Mouse (Mus musculus): Measurements from ENCODE around the gene Chd9.
A peak's percentile ranks its signal among the peaks of the same experiment; 100 is the strongest.
"Not testable (repeated sequence)": the region's sequence is repeated elsewhere in the genome, so short reads cannot be mapped to it uniquely, and the experiment has no call there.

Gene Chd9

DNA sequence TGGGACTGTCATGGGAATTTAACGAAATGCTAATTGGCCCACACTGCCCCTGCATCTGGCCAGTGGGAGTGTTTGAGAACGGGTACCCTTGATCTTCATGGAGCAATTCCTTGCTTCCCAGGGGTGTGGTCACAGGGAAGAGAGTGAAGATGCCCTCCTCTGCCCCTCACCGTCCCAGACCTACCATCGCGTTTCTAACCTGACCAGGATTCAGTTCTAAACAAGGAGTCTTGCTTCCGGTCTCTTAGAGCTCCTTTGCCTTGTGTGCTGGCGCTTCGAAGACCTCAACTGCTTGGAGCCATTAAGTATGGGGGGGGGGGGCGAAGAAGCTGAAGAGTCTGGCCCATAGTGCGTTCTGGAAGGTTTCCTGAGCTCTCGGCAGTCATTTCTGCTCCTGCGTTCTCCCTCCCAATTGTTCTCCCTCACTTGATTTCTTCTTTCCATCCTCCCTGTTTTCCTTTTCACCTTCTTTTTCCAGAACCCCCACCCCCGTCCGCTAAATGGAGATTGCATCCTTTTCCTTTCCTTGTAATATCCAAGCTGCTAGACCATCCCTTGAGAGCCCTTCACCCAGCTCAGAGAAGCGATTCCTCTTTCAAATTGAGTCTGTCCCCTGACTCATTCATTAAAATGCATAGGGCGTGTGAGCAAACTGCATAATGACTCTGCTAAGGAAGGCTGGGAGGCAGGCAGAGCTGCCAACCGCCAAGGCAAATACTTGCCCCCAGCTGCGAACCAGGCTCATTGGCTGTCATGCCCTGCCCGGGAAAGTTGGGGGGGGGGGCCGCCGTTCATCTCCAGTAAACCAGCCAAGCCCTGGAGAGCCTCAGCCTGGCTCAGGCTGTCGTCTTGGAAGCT lies 42.0 kb downstream of the Chd9 start:
- DNase-seq (ENCODE audit: extremely low read depth, low read depth) = no peak

DNA sequence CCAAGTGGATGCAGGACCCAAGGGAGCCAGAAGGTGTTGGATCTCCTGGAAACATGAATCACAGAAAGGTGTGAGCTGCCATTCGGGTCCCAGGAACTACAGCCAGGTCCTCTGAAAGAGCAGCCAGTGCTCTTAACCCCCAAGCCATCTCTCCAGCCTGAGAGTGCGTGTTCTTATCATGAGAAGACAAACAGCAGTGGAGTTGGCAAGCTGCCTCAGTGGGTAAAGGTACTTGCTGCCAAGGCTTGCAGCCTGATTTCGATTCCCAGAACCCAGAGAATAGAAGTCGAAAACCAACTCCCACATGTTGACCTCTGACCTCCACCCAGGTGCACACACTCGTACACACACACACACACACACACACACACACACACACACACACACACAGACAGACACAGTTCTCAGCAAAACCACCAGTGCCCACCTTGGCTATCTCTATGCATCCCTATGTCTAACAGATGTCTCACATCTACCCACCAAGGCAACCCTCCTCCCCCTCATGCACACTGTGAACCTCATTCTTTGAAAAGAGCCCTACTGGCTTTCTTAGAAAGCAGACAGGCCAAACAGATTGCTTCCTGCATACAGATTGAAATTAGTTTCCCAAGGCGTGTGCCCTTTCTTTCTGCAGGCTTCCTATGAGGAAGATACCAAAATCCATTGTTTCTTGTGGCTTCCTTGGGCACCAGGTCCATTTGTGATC lies 43.4 kb downstream of the Chd9 start:
- peak; percentile 24 for DNase-seq (ENCODE audit: extremely low read depth, low read depth)

DNA sequence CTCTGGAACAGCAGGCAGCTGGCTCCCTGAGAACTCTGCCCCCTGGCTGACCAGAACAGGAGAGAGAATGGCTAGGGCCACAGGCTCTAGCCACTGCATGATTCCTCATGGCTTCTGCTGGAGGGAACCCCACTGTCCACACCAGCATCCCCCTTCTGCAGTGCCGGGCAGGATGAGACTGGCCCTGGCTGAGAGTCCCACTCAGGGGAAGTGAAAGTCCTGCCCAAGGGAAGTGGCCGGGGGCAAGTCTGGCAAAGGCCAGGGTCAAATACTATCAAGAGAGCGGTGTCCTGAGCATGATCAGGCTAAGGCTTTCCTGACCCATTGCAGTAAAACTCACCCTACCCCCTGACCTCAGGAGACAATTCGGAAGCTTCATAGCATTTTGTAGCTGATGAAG lies 44.9 kb downstream of the Chd9 start:
- DNase-seq (ENCODE audit: extremely low read depth, low read depth) = no peak

DNA sequence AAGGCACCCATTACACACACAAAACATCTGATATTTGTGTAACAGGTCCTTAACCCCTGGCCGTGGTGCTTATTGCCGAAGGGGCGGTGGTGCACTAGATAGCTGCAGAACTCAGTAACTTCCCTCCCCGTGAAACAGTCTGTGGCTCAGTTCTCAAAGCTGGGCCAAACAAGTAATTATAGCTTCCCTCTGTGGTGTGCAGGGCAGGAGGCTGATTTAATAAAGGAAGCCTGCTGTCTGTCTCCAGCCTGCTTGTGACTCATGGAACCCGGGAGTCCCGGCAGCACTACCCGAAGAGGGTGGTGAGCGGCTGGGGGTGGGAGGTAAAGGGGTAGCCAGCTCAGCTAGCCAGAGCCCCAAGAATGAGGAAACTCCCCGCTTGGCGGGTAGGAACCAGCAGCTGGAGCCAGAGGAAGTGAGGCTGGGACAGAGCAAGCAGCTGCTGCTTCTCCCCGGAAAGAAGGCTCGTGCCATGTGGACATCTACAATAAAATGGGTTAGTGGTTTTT lies 48.1 kb downstream of the Chd9 start:
- DNase-seq (ENCODE audit: extremely low read depth, low read depth) = peak; percentile 56

DNA sequence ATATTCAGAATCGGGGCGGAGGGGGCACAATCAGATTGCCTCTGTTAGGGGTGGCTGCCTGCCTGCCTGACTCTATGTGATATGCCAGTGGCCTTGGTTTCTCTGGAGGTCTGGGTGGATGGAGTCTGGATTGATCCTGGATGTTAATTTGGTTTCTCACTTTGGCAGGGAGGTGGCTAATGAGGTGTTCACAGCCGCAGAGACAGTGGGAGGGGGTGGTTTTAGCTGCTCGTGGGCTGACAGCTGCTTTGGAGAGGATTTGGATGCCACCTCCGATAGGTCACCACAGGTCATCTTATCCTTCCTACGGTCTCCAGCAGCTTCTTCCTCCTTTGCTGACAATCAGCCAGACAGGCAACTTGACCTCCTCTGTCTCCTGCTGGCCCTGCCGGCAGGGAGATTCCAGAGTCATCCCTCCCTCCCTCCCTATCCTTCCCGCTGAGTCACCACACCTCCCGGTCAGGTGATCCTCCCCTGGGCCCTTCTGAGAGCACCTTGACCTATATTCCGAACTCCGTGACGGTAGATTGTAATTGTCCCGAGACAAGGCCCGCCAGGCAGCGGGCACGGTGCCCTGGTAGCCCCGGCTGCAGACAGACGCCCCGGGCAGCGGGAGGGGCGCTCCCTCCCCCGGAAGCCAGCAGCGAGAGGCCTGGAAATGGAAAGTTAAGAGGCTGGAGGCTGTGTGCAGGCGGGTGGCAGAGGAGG lies 48.7 kb downstream of the Chd9 start:
- DNase-seq (ENCODE audit: extremely low read depth, low read depth) = no peak

DNA sequence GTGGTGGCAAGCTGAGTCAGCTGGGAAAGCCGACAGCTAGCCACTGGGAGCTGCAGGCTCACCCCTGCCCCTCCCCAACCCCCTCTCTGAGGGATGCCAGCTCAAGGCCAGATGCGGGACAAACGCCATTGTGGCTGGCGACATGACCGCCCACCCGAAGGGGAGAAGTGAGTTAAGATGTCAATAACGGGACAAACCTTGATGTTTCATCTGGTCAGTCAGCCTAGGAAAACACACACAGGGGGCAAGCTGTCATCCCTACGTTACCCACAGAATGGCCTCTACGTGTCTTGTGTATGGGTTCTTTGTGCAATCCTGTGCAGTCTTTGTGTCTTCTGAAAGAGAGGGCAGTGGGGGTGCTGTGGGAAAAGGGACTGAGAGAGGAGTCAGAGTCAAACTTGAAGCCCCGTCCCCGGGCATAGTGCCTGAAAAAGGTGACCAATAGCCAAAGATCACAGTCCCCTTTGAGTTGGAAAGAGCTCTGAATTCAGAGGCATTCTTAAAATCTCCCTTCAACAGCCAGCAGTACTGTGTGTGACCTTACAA lies 49.4 kb downstream of the Chd9 start:
- no peak for DNase-seq (ENCODE audit: extremely low read depth, low read depth)

DNA sequence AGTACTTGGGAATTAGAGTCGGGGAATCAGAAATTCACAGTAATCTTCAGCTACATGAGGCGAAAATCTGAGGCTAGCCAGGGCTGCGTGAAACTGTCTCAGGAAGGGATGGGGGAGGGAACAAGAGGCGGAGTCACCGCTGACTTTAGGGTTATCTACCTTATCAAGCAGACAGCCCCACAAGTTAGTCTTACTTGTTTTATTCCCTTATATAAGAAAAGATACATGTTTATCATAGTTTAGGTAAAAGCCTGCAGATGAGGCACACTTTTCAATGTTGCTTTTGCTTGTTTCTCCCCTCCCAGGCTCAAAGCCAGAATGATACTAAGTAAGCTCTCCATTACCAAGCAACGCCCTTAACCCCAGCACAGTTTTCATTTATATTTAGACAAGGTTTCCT lies 50.4 kb downstream of the Chd9 start:
- DNase-seq (ENCODE audit: extremely low read depth, low read depth) = no peak

DNA sequence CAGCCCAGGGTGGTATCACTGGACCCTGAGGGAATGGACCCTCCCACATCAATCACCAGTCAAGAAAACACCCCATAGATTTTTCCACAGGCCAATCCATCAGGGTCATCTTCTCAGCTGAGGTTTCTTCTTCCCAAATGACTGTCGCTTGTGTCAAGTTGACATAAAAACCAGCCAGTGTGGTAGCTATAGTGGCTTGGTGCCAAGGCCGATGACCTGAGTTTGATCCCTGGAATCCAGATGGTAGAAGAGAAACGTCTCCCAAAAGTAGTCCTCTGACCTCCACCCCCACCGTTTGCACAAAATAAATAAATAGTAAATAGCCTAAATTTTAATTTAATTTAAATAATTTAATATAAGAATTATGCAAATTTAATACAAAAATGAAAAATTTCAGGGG lies 51.9 kb downstream of the Chd9 start:
- no peak for DNase-seq (ENCODE audit: extremely low read depth, low read depth)

DNA sequence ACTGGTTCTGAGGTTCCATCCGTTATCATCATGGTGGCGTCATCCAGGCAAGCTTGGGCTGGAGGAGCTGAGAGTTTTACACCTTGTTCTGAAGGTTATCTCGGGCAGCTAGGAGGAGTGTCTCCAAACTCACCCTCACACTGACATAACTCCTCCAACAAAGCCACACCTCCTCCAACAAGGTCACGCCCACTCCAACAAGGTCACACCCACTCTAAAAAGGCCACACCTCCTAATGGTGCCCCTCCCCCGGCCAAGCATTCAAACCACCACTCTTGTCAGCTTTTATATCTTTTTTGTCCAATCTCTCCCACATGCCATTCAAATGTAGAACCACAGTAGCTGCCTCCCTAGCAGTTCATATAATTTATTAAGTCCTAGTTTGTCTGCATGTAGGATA lies 53.0 kb downstream of the Chd9 start:
- DNase-seq (ENCODE audit: extremely low read depth, low read depth) = no peak

DNA sequence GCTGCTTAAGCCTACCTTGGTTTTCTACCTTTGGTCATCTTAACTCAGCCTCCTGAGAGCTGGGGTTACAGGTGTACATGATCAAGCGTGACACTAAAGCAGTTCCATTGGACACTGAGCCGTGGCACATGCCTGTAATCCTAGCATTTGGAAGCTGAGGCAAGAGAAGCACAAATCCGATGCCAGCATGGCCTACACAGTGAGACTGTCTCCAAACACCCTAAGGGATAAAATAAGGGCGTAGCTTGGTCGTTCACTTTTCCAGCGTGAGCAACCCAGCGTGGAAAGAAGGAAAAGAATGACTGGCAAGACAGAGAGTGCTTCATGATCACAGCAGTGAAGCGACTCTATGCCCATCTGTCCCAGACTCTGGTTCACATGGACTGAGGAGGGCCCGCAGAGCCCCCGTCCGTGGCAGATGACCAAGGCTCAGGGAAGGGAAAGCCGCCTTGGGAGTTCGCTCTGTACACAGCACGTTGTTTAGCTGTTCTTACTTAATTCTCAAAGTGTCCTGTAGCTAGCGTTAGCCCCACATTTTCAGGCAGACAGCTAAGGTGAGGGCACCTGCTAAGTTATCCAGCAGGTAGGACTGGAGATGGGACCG lies 54.0 kb downstream of the Chd9 start:
- DNase-seq (ENCODE audit: extremely low read depth, low read depth) = no peak

DNA sequence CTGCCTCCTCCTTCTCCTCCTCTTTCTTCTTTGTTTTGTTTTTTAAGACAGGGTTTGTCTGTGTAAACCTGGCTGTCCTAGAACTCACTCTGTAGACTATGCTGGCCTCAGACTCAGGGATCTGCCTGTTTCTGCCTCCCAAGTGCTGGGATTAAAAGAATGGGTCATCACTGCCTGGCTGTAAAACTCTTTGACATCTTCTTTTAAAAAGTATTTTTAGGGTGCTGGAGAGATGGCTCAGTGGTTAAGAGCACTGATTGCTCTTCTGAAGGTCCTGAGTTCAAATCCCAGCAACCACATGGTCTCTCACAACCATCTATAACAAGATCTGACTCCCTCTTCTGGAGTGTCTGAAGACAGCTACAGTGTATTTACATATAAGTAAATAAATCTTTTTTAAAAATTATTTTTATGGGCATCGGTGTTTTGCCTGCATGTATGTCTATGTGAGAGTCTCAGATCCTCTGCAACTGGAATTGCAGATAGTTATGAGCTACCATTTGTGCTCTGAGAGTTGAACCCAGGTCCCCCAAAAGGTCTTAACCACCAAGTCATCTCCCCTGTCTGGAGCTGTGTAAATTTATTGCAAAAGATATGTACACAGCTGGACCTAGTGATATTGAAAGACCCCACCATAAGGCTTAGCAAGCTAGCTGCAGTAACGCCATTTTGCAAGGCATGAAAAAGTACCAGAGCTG lies 57.7 kb downstream of the Chd9 start:
- no peak for DNase-seq (ENCODE audit: extremely low read depth, low read depth)

DNA sequence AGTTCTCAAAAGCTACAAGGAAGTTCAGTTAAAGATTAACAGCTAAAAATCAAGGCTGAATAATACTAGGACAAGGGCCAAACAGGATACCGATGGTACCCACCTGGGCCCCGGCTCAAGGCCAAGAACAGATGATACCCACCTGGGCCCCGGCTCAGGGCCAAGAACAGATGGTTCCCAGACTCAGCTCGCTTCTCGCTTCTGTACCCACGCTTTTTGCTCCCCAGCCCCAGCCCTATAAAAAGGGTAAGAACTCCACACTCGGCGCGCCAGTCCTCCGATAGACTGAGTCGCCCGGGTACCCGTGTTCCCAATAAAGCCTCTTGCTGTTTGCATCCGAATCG lies 58.2 kb downstream of the Chd9 start:
- DNase-seq (ENCODE audit: extremely low read depth, low read depth) = not testable (repeated sequence)

DNA sequence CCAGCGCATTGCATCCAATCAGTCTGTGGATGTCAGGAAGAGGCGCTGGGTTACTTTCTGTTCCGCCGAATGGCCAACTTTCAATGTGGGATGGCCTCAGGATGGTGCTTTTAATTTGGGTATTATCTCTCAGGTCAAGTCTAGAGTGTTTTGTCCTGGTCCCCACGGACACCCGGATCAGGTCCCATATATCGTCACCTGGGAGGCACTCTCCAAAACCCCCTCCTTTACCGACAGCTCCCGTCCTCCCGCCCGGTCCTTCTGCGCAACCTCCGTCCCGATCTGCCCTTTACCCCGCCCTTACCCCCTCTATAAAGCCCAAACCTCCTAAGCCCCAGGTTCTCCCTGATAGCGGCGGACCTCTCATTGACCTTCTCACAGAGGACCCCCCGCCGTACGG lies 59.2 kb downstream of the Chd9 start:
- not testable (repeated sequence) for DNase-seq (ENCODE audit: extremely low read depth, low read depth)

DNA sequence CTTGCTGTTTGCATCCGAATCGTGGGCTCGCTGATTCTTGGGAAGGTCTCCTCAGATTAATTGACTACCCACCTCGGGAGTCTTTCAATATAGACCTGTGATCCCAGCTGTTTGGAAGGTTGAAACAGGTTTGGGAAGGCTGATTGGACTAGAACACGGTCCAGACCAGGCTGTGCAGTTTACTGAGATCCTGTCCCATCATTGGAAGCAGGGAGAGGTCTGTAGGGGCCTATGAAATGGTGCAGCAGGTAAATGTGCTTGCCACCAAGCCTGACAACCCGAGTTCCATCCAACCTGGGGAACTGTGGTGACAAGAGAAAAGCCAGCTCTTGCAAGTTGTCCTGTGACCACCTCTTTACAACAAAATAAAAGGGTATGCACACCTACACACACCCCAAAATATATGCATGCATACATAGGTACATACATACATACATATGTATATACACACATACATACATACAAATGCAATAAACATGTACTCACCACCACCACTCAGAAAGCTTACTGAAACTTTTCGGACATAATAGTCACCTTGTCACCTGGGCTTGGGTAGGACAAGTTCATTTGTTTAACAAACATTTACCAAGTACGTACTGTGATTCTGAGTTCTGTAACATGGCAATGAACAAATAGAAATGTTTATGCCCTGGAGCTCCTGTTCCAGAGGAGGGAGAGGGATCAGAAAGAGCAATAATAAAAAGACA lies 63.9 kb downstream of the Chd9 start:
- no peak for DNase-seq (ENCODE audit: extremely low read depth, low read depth)

DNA sequence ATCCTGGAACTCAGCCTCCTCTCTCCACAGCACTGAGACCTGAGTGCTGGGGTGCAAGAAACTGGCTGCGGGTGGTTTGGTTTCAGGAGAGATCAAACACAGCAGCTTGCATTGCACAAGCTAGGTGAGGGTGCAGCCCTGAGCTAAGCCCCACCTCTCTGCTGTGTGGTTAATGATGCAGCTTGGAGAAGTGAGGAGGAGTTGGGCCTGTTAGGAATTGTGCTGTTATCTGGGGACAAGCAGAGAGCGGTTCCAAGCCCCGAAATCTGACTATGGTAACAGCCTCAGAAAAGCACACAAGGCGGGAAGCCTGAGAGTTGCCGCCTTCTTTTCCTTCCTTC lies 64.4 kb downstream of the Chd9 start:
- DNase-seq (ENCODE audit: extremely low read depth, low read depth) = no peak

DNA sequence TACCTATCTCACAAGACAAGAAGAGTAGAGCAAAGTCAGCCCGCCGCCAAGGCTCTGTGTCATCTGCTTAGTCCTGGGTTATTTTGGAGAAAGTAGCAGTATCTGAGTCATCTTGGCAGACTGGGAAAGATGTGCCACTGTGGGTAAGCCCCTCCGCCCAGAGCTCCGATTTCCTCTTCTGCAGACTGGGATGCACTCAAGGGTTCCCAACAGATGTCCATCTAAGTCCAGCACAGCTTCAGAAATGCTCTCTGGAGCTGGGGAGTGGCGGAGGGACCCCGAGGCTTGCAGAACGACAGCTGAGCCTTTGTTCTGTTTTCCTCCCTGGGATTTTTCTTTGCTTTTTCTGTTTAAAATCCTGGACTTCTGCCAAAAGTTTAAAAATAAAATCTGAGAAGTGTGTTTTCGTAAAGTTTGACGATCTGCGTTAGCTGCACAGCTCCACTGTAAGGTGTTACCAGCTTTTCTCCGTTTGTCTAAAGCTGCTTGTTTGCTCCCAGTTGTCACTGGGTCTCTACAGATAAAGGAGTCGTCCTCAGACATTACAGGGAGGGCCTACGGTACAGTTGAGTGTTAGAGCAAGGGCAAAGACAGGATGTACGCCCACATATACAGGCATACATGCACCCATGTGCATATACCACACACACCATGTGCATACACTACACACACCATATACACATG lies 66.2 kb downstream of the Chd9 start:
- no peak for DNase-seq (ENCODE audit: extremely low read depth, low read depth)

DNA sequence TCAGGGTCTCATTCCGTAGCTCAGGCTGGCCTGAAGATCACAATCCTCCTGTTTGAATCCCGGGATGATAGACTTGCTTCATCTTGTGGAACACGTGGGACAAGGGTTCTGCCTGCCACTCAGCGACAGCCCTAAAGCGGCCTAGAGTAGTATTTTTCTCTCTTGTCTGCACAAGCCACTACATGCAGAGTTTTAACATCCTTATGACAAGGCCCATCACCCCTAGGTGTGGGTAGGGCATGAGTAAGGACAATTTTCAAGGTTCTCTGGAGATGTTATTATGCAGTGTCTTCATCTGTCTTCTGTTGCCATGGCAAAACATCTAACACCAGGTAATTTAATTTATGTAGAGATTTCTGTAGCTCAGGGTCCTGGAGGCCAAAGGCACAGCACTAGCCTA lies 69.2 kb downstream of the Chd9 start:
- no peak for DNase-seq (ENCODE audit: extremely low read depth, low read depth)

DNA sequence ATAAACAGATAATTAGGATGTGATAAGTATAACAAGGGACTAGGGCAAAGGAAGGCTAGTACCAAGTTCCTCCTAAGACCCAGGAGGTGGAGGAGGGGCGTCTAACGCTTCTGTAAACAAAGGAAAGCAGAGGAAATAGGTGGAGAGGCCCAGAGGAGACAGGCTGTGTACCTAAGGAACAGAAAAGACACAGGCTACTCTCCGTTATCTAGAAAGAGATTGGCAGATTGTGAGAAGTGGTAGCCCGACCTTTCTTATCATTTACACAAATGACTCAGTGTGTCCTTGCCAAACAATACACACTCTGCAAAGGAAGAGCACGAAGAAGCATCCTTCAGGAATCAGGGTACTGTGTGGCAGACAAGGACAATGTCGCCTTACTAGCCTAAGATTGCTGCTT lies 70.4 kb downstream of the Chd9 start:
- DNase-seq (ENCODE audit: extremely low read depth, low read depth) = no peak

DNA sequence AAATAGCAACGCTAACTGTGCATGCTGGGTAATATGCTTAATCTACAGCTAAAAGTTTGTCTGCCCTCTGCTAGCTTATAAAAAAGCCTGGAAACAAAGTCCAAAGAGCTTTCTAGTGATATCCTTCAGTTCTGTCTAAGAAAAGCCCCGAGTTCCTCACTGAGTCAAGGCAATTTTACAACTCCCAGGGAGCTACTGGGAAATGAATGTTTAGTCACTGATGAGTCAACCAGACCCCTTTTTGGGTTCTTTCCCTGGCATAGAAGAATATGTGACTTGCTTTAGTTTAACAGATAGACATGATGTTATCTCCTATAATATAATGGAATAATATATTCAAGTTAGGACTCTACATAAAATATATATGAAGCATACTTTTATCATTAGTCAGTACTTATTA lies 73.8 kb downstream of the Chd9 start:
- DNase-seq (ENCODE audit: extremely low read depth, low read depth) = no peak

DNA sequence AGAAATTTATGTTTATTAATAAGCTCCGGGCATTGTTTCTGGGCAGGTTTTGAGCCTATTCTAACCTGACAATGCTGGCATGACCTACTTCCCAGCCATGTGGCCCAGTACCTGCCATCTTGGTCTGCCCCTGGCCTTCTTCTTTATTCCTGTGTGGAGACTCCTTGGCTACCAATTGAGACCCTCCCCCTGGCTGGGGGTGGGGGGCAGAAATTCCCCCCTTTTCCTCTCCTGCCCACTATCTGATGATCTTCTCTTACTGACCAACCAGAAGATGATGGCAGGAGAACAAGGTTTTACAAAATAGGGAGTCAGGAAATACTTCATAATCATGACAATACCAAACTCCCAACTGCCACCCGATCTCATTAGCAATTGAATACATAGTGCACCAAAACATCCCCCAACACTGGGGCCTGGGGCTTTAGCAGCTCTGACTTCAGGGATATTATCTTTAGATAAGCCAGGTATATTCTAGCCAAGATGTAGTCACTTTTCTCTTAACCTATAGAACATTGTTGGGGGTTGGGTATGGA lies 76.1 kb downstream of the Chd9 start:
- no peak for DNase-seq (ENCODE audit: extremely low read depth, low read depth)
